Mouse (Mus musculus) lung, postnatal 0 days (tissue): ENCODE results near the gene Acaa1a. TPM values are rescaled to one million over a fixed set of nuclear protein-coding genes. Genes with fewer than 3 reads are reported as not detected.

Experiments used
- ATAC-seq: fragments of 200-750 bp; cut with Nextera tagmentation; 2 replicates; pipeline ENCODE4 v1.8.0; 2017; ENCODE audit warnings: moderate library complexity
- DNase-seq: peaks from one replicate; pipeline ENCODE4 v3.0.0-alpha.2; 2016; ENCODE audit warnings: low spot score
- H3K27ac ChIP-seq: fragments of 300-500 bp; sonication (generic); 2 replicates; pipeline ENCODE4 v1.5.1; 2014; ENCODE audit warnings: antibody characterized with exemption, mild to moderate bottlenecking, low read length, mixed read lengths
- H3K27me3 ChIP-seq: fragments of 300-500 bp; sonication (generic); replicated peaks from 2 replicates; pipeline ENCODE4 v1.6.1; 2014; ENCODE audit warnings: low read length, mixed read lengths; ENCODE audit not compliant: insufficient read depth
- H3K36me3 ChIP-seq: fragments of 300-500 bp; sonication (generic); 2 replicates; pipeline ENCODE4 v1.6.1; 2014; ENCODE audit warnings: low read length, mixed read lengths; ENCODE audit not compliant: insufficient read depth
- H3K4me1 ChIP-seq: fragments of 300-500 bp; sonication (generic); 2 replicates; pipeline ENCODE4 v1.6.1; 2014; ENCODE audit warnings: antibody characterized with exemption, low read depth, low read length, mixed read lengths; ENCODE audit not compliant: insufficient read depth
- H3K4me2 ChIP-seq: fragments of 300-500 bp; sonication (generic); replicated peaks from 2 replicates; pipeline ENCODE4 v1.6.1; 2014; ENCODE audit warnings: low read depth, mild to moderate bottlenecking, low read length, moderate library complexity, mixed read lengths
- H3K4me3 ChIP-seq: fragments of 300-500 bp; sonication (generic); 2 replicates; pipeline ENCODE4 v1.5.1; 2014; ENCODE audit warnings: low read depth, low read length
- H3K9ac ChIP-seq: fragments of 300-500 bp; sonication (generic); replicated peaks from 2 replicates; pipeline ENCODE4 v1.6.1; 2014; ENCODE audit warnings: low read depth, mild to moderate bottlenecking
- H3K9me3 ChIP-seq: fragments of 300-500 bp; sonication (generic); 2 replicates; pipeline ENCODE4 v1.6.1; 2016; ENCODE audit warnings: low read length, mixed read lengths
- CTCF ChIP-seq: IDR thresholded peaks from 2 replicates; pipeline ENCODE4 v1.5.1; 2016; ENCODE audit warnings: antibody characterized with exemption, mild to moderate bottlenecking
- EP300 ChIP-seq: IDR thresholded peaks from 2 replicates; pipeline ENCODE4 v1.6.1; 2016; ENCODE audit warnings: antibody characterized with exemption, mild to moderate bottlenecking, control low read depth
- WGBS: fragments of 180-500 bp; shearing (Covaris S2); extraction: QIAGEN DNeasy Blood & Tissue Kit; methylation state at CpG from one replicate; pipeline ENCODE4 v1.1.7; 2014; 5-methylcytosine and 5-hydroxymethylcytosine counted together
- polyA plus RNA-seq: library from polyadenylated mRNA; unstranded; fragments of >200 nt; fragmentation: Nextera tagmentation; extraction: Ambion mirVana; gene quantifications from 2 replicates; pipeline ENCODE4 v1.2.1, GENCODE M21; 2015

The Acaa1a gene
- polyA plus RNA-seq, 1 experiment from 2014 or later = 114 TPM

DNA sequence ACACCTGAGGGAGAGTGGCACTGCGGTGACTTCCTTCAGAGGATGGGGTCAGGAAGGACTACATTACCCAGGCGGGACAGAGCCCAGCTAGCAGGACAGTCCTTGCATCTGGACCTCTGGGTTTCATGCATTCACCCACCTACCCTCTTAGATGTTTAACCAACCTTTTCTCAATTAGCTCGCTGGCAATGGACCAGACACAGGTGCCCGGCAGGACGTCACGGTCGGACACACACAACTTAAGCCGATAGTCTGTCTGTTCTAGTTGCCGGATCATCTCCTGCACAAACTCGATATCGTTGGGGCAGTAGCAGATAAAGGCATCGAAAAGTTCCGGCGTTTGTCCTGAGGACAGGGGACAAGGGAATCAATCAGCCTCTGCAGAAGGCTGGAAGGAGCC, 1.6 kb upstream of the Acaa1a start:
- no peak for ATAC-seq
- Histone ChIP-seq H3K4me1 (peaks cover 11% of the 10 kb centered on the region), H3K9me3 (no peaks in the 10 kb centered on the region), H3K27me3 (no peaks in the 10 kb centered on the region), H3K27ac (no peak overlapping the region), H3K36me3 (0 out of 2 replicates have a peak, but pooled peaks cover 7% of the 10 kb centered on the region), H3K9ac (no peak overlapping the region), H3K4me3 (no peak overlapping the region), H3K4me2 (no peak overlapping the region)
- TF ChIP-seq CTCF (no peak), EP300 (no peak)
- no peak for DNase-seq
- WGBS = 92% methylated on average over 14 of the region's 14 CpGs

GRCm38 (mm10) chr9:119338350-119338749, 1.1 kb upstream of the Acaa1a start:
- Histone ChIP-seq H3K27me3 (no peaks in the 10 kb centered on the region), H3K4me2 (no peak overlapping the region), H3K4me3 (no peak overlapping the region), H3K36me3 (peaks cover 9% of the 10 kb centered on the region; the same call in 1 of the 2 replicates), H3K9me3 (no peaks in the 10 kb centered on the region), H3K9ac (no peak overlapping the region), H3K4me1 (peaks cover 11% of the 10 kb centered on the region), H3K27ac (no peak overlapping the region)
- TF ChIP-seq EP300 = no peak
- no peak for TF ChIP-seq CTCF
- ATAC-seq (no peak), DNase-seq (no peak)
- 87% methylated on average over 3 of the region's 3 CpGs for WGBS

DNA sequence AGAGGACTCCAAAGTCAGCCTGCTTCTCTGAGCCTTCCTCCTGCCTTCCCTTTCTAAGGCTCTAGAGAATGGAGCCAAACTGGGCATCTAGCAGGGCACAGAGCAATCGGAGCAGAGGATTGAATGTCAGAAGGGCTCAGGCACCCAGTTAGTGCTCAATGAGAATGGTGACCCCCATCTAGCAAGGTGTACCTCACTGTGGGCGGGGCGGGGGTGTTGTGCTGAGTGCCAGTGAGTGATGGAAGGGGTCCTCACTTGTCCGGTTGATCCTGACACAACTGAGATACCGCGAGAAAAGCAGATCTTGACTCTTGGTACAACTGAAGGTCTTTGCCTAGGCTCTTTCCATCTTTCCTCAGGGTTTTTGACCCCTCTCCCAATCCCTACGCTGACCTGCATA, 370 bp upstream of the Acaa1a start:
- Histone ChIP-seq H3K27me3 (no peaks in the 10 kb centered on the region), H3K9ac (peak overlapping the region; percentile 80; the same call in 1 of the 2 replicates), H3K36me3 (peaks cover 16% of the 10 kb centered on the region; the same call in 1 of the 2 replicates), H3K4me1 (peaks cover 11% of the 10 kb centered on the region), H3K9me3 (no peaks in the 10 kb centered on the region), H3K27ac (peak overlapping the region; percentile 95), H3K4me2 (peak overlapping the region; percentile 89), H3K4me3 (peak overlapping the region; percentile 70)
- DNase-seq = peak; percentile 18
- WGBS = 42% methylated on average over 7 of the region's 7 CpGs
- no peak for ATAC-seq
- TF ChIP-seq CTCF (no peak), EP300 (no peak)

- TF ChIP-seq EP300 = 0 out of 2 replicates have a peak, but pooled peaks have one; percentile 16
- no peak for TF ChIP-seq CTCF
- peak overlapping the region; percentile 89 for H3K4me2 ChIP-seq
- peak overlapping the region; percentile 70 for H3K4me3 ChIP-seq
- WGBS = 4% methylated on average over 8 of the region's 8 CpGs
- no peaks in the 10 kb centered on the region for H3K27me3 ChIP-seq
- no peak for ATAC-seq
- H3K4me1 ChIP-seq = peaks cover 11% of the 10 kb centered on the region
- no peak for DNase-seq
- H3K9me3 ChIP-seq = no peaks in the 10 kb centered on the region
- peak overlapping the region; percentile 80 for H3K9ac ChIP-seq
- peak overlapping the region; percentile 95 for H3K27ac ChIP-seq
- H3K36me3 ChIP-seq = peaks cover 19% of the 10 kb centered on the region; the same call in 1 of the 2 replicates
Observed at GRCm38 (mm10) chr9:119340212-119340580, 720 bp downstream of the Acaa1a start.

DNA sequence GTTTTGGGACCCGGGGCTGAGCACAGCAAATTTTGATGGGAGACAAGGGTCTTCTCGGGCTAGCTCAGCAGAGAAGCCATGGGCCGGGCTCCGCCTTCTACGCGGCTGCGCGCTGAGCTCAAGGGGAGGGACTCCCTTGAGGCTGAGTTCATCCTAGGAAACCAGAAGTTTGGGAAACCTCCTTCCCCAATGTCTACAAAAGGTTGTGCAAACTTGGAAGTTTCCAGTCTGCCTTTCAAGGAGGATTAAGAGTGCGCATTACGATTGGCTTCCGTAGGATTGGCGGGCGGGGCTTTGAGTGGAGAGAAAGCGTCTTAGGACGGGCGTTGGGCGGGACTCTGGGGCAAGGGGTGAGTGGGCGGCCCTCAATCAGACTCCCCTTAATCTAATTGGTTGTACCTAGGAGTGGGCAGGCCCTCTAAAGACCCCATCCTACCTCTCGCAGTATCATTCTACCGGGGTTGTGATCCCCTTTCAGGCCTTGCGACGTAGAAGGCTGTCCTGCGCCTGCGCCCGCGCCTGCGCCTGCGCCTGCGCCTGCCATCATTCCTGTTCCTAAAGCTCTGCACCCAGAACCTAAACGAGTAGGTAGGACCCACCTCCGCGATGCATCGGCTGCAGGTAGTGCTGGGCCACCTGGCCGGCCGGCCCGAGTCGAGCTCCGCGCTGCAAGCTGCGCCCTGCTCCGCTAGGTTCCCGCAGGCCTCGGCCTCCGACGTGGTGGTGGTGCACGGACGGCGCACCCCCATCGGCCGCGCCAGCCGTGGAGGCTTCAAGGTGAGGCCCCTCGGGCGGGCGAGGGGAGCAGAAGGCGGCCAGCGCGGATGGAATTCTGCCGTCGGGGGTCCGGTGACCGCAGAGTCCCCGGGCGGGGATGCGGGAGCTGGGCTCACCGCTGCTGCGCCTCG, 1.7 kb downstream of the Acaa1a start, which contains the start of gene Myd88:
Gene Myd88, minus strand, starts transcription at position 503 of the 908 bp plus-strand sequence.
- DNase-seq (peak; percentile 100), ATAC-seq (peak; percentile 98)
- Histone ChIP-seq H3K27me3 (no peaks in the 10 kb centered on the region), H3K9me3 (no peaks in the 10 kb centered on the region), H3K4me1 (peaks cover 11% of the 10 kb centered on the region), H3K36me3 (peaks cover 20% of the 10 kb centered on the region; the same call in 1 of the 2 replicates), H3K4me2 (peak within 1 kb of the TSS; percentile 89), H3K4me3 (peak within 1 kb of the TSS; percentile 70), H3K9ac (peak within 1 kb of the TSS; percentile 80), H3K27ac (peak within 1 kb of the TSS; percentile 95)
- TF ChIP-seq EP300 = peak; percentile 73
- no peak for TF ChIP-seq CTCF
- WGBS = under 1% methylated on average over 64 of the region's 68 CpGs

- TF ChIP-seq CTCF = no peak
- no peak for TF ChIP-seq EP300
- WGBS = 78% methylated on average over 7 of the region's 7 CpGs
- H3K36me3 ChIP-seq = peaks cover 17% of the 10 kb centered on the region; the same call in 1 of the 2 replicates
- peak overlapping the region; percentile 89; the same call in 1 of the 2 replicates for H3K4me2 ChIP-seq
- DNase-seq (peak; percentile 25), ATAC-seq (no peak)
- no peak overlapping the region for H3K27ac ChIP-seq
- H3K4me1 ChIP-seq = peaks cover 11% of the 10 kb centered on the region
- H3K4me3 ChIP-seq = no peak overlapping the region
- H3K9ac ChIP-seq = no peak overlapping the region
- H3K9me3 ChIP-seq = no peaks in the 10 kb centered on the region
- H3K27me3 ChIP-seq = no peaks in the 10 kb centered on the region
Observed at GRCm38 (mm10) chr9:119342728-119343127, 3.3 kb downstream of the Acaa1a start.
